Mouse (Mus musculus) lung, adult 2 months (tissue): ENCODE results near the gene Car15.

ENCODE experiments used
- CTCF ChIP-seq: fragments of 200-500 bp; IDR thresholded peaks from 2 replicates; pipeline ENCODE4 v1.5.1; 2011; ENCODE audit warnings: mild to moderate bottlenecking, low read length, control low read depth; ENCODE audit not compliant: insufficient read depth
- POLR2A ChIP-seq: fragments of 200-500 bp; IDR thresholded peaks from 2 replicates; pipeline ENCODE4 v1.6.1; 2011; ENCODE audit warnings: low read depth, mild to moderate bottlenecking, control low read depth, low read length, borderline replicate concordance; ENCODE audit errors: extremely low read depth

GRCm38 (mm10) chr16:17843701-17844365, 5.7 kb upstream of the Car15 start:
- TF ChIP-seq POLR2A = no peak
- TF ChIP-seq CTCF = no peak
